Mouse (Mus musculus) erythroblast, adult 5-6 weeks (primary cell): ENCODE results near the gene Arhgef7. TPM values are rescaled to one million over a fixed set of nuclear protein-coding genes. Genes with fewer than 3 reads are reported as not detected.

Experiments used
- ATAC-seq: replicated peaks from 2 replicates; pipeline ENCODE4 v1.8.0; 2016; ENCODE audit warnings: moderate number of reproducible peaks, mild to moderate bottlenecking, moderate TSS enrichment, inconsistent platforms; ENCODE audit not compliant: poor library complexity, low FRiP score, severe bottlenecking
- total RNA-seq, 2 experiments: library from RNA; stranded (forward) in 1 of 2; stranded (reverse) in 1 of 2; fragments of 150-400 nt in 1 of 2; fragments of 200-764, 138-1000 nt in 1 of 2; gene quantifications; 2 replicates each; pipeline versions ENCODE4 v1.2.3 to v1.2.4; 2015 to 2017; ENCODE audit warnings: low replicate concordance in 2 of 2

Gene Arhgef7
- total RNA-seq, 2 experiments from 2014 or later: 1.9 to 5.4 TPM

GRCm38 (mm10) chr8:11758482-11759281 is 31.2 kb downstream of the Arhgef7 start:
- no peak for ATAC-seq

GRCm38 (mm10) chr8:11761551-11761950 is 34.0 kb downstream of the Arhgef7 start:
- no peak for ATAC-seq

DNA sequence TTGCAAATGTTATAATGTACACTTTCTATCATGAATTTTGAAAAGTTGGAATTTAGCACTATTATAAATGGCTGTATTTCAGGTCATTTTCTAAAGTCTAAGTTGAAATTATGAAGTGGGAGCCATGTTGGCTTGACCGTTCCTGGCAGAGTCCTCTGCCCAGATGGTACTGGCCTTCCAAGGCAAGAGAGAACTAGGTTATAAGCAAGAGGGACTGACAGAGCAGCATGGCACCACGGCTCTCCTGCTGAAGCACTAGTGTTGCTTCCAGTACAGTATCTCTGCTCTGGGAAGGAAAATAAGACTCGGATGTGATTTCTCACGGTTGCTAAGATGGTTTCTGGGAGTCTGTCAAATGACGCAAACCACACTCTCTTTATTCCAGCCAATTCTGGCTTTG is 34.5 kb downstream of the Arhgef7 start:
- no peak for ATAC-seq

GRCm38 (mm10) chr8:11762821-11763220 is 35.3 kb downstream of the Arhgef7 start:
- ATAC-seq: no peak

DNA sequence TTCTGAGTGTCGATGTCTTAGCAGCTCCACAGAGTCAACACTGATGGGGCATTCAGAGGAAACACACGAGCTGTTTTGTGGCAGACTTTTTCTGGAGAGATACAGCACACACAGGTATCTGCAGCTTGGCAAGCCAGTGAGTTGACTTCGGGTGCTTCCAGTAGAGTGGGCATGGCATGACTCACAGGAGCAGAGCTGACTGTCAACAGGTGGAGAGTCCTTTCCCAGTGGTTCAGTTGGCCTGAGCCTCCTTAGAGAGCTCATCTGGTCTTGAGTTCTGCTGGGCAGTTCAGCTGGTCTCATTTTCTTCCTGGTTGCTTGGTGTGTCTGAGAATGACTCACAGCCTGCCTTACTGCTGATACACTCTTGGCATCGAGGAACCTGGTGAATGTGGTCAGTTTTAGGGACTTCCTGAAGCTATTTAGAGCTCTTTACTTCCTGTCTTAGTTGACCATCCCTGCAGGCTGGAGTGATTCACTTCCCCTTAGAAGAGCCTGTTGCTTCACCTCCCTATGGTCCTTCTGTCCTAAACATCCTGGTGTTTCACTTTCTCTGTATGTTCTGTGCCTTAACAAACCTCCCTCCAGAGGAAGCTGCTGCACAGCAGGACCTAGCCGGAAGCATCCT is 39.8 kb downstream of the Arhgef7 start:
- no peak for ATAC-seq

DNA sequence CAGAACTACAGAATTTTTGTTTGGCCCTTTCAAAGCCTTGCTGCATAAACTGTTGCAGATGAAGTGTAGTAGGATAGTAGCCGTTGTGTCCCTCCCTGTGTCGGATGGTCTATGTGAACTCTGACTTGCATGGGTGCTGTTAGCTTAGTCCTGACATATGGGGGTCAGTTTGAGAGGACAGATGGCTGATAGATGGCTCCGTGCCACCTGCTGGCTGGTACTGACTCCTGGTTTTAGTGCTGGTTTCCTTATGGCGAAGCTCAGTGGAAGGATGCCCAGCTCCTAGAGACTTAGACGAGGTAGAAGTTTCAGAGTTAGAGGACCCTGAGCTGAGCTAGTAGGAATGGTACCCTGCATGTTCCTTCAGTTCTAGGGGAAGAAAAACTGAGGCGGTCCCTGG is 42.5 kb downstream of the Arhgef7 start:
- no peak for ATAC-seq

- no peak for ATAC-seq
Measured at GRCm38 (mm10) chr8:11770521-11771080, 43.1 kb downstream of the Arhgef7 start.

DNA sequence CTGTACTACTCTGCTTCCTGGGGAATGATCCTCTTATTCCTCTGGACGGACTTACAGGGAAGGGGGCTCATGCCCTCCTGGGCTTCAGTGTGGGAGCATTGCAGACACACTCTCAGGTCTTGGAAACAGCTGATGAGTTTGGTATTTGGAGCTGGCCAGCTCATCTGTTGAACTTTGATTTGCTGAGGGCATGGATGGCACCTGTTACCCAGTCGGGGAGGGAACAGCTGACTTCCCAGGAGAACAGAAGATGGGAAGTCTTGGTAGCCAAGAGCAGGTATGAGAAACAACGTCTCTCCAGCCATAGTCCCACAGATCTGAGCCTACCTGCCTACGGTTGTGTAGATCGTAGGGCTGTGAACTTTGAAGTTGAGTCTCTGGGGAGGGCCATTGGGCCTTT is 44.1 kb downstream of the Arhgef7 start:
- ATAC-seq: no peak

GRCm38 (mm10) chr8:11774195-11775076 is 46.9 kb downstream of the Arhgef7 start:
- no peak for ATAC-seq

DNA sequence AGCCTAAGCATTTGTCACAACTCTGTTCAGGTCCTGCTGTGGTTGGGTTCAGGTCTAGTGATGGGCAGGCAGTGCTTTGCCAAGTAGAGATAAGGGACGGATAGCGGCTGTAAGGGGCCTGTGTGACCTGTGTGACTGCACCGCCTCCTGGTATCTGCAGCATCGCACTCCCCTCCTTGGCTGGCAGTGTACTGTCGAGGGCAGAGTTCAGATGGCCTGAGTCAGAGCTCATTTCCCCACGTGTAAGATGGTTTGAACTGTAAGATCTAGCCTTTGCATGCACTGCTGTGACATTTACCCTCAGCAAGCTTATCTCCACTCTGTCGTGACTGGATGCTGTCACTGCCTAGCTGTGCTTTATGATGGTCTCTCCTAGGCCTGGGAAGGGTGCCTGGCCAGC is 48.4 kb downstream of the Arhgef7 start:
- ATAC-seq: no peak

GRCm38 (mm10) chr8:11776451-11777180 is 49.1 kb downstream of the Arhgef7 start:
- ATAC-seq: no peak

DNA sequence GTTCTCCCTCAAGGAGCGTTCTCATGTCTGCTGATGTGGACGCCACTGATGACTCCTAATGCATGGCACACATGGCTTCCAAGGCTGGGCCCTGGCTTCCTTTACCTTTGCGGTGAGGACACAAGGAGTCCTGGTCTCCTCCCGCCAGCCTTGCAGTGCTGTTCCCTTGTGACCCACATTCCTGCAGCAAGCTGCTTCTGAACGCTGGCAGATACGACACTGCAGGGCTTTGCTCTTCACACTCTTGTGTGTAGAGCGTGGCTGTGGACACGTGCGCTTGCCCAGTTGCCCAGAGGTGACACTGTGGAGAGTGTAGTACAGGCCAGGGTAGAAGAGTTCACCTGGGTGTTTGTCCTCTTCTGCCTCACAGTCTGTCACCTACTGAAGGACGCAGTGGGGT is 49.7 kb downstream of the Arhgef7 start:
- ATAC-seq: no peak

GRCm38 (mm10) chr8:11778646-11779433 is 51.3 kb downstream of the Arhgef7 start:
- ATAC-seq: no peak

GRCm38 (mm10) chr8:11779844-11780634 is 52.5 kb downstream of the Arhgef7 start:
- no peak for ATAC-seq

DNA sequence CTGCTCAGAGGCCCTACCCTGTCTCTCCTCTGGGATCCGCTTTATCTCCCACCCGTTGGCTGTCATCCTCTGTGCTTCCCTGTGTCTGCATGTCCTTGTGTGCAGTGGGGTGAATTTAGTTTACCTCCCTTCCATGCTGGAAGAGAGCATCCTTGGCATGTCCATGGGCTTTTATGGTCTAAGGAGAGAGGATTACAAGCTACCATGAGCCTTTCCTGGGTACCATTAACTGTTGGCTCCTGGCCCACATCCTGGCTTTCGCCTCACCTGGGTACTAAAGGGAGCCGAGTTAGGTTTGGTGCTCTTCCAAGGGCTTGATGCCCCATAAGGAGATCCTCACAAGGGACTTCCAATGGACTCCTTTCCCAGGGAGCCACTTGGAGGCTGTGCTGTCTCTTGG is 53.1 kb downstream of the Arhgef7 start:
- no peak for ATAC-seq

DNA sequence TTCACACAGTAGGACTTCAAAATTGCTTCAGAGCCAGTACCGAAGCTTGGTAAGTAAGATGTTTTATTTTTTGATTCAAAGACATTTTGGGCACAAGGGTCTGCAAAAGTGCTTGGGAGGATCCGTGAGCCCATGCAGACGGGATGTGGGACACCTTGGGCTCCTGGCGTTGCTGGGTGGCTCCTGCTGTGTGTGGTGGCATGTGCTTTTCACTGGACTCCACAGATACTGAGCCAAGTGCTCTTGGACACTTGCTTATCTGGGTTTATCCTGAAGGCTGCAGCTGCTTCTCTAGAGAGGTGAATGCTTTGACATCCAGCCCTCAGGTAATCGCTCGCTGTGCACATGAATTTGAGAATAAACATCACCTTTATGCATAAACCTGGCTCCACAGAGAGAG is 55.1 kb downstream of the Arhgef7 start:
- ATAC-seq: no peak

DNA sequence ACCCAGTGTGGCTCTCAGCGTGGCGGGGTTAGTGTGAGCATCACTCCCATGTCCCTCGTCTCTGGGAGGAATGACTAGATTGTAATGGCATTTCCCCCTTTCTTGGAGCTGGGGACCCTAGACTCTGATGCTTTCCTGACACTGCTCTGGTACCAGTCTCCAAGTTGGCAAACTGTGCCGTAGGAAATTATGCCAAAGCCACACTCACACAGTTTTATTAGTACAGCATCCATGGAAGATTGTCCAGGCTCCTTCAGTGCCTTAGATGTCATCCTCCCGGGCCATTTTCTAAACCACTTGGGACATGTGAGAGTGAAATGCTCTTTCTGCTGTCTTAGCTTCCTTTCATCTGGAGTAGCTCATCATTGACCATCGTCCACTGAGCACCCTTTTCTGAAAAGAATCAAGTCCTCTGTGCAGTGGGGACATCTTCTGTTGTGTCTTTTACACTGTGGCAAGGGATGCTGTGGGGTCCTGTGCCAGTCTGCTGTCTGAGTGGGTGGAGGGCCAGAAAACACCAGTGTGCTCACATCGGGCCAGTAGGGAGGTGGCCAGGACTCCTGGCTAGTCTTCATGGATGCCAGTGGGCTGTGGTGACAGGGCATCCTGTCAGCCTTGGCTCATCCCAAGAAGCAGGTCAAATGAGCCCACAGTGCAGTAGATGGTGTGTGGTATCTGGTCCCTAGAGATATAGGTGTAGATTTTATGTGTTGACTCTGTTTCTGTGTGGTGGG is 56.5 kb downstream of the Arhgef7 start:
- ATAC-seq: no peak
